Mouse (Mus musculus) lung, adult 2 months (tissue): Measurements from ENCODE around the gene Slc25a33. TPM values are rescaled to one million over a fixed set of nuclear protein-coding genes. Genes with fewer than 3 reads are reported as not detected.

Experiments
- DNase-seq: peaks from one replicate; pipeline ENCODE4 v3.0.0; 2022
- H3K4me1 ChIP-seq: fragments of 200-500 bp; 2 replicates; pipeline ENCODE4 v1.6.1; 2011; ENCODE audit warnings: low read length; ENCODE audit not compliant: control insufficient read depth, insufficient read depth
- H3K4me3 ChIP-seq: fragments of 200-500 bp; replicated peaks from 2 replicates; pipeline ENCODE3; 2011; ENCODE audit warnings: low read depth, mild to moderate bottlenecking, control low read depth, low read length; ENCODE audit errors: extremely low read depth
- CTCF ChIP-seq: fragments of 200-500 bp; IDR thresholded peaks from 2 replicates; pipeline ENCODE4 v1.5.1; 2011; ENCODE audit warnings: mild to moderate bottlenecking, low read length, control low read depth; ENCODE audit not compliant: insufficient read depth
- POLR2A ChIP-seq: fragments of 200-500 bp; IDR thresholded peaks from 2 replicates; pipeline ENCODE4 v1.6.1; 2011; ENCODE audit warnings: low read depth, mild to moderate bottlenecking, control low read depth, low read length, borderline replicate concordance; ENCODE audit errors: extremely low read depth
- WGBS: fragments of 180-500 bp; shearing (Covaris S2); methylation state at CpG from one replicate; pipeline ENCODE4 v1.1.7; 2018; 5-methylcytosine and 5-hydroxymethylcytosine counted together
- polyA plus RNA-seq: library from polyadenylated mRNA; depleted of rRNA; stranded (reverse); fragments of >200 nt; gene quantifications from 2 replicates; pipeline ENCODE4 v1.2.3, GENCODE M21; 2012

Slc25a33 gene
- polyA plus RNA-seq, 1 experiment = 9.5 TPM

GRCm38 (mm10) chr4:149719686-149720085, 54.4 kb downstream of the Slc25a33 start:
- 81% methylated on average over 6 of the region's 6 CpGs for WGBS
- Histone ChIP-seq H3K4me3 (no peak overlapping the region), H3K4me1 (no peaks in the 10 kb centered on the region)
- TF ChIP-seq CTCF (peak; percentile 49; the same call in 1 of the 2 replicates), POLR2A (no peak)
- no peak for DNase-seq

GRCm38 (mm10) chr4:149714542-149714941, 59.5 kb downstream of the Slc25a33 start:
- DNase-seq = no peak
- WGBS = 73% methylated on average over 3 of the region's 3 CpGs
- no peak for TF ChIP-seq CTCF
- no peak for TF ChIP-seq POLR2A
- no peaks in the 10 kb centered on the region for H3K4me1 ChIP-seq
- no peak overlapping the region for H3K4me3 ChIP-seq

GRCm38 (mm10) chr4:149711955-149712354, 62.1 kb downstream of the Slc25a33 start:
- 33% methylated on average over 7 of the region's 7 CpGs for WGBS
- no peak overlapping the region for H3K4me3 ChIP-seq
- H3K4me1 ChIP-seq = no peaks in the 10 kb centered on the region
- peak; percentile 36 for DNase-seq
- peak; percentile 77 for TF ChIP-seq CTCF
- TF ChIP-seq POLR2A = no peak

- Histone ChIP-seq H3K4me3 (no peak overlapping the region), H3K4me1 (no peaks in the 10 kb centered on the region)
- WGBS = 94% methylated on average over 5 of the region's 5 CpGs
- DNase-seq = no peak
- TF ChIP-seq POLR2A = no peak
- no peak for TF ChIP-seq CTCF
Measured at GRCm38 (mm10) chr4:149711485-149711884, 62.6 kb downstream of the Slc25a33 start.

- DNase-seq = peak; percentile 37
- WGBS = 19% methylated on average over 5 of the region's 5 CpGs
- Histone ChIP-seq H3K4me3 (no peak overlapping the region), H3K4me1 (no peaks in the 10 kb centered on the region)
- TF ChIP-seq CTCF = peak; percentile 82
- no peak for TF ChIP-seq POLR2A
Measured at GRCm38 (mm10) chr4:149710510-149710909, 63.6 kb downstream of the Slc25a33 start.

- no peak for DNase-seq
Measured at GRCm38 (mm10) chr4:149705941-149706340, 68.1 kb downstream of the Slc25a33 start.

GRCm38 (mm10) chr4:149705298-149705697, 68.8 kb downstream of the Slc25a33 start:
- Histone ChIP-seq H3K4me3 (no peak overlapping the region), H3K4me1 (no peaks in the 10 kb centered on the region)
- no peak for TF ChIP-seq POLR2A
- no peak for TF ChIP-seq CTCF
- 47% methylated on average over 7 of the region's 7 CpGs for WGBS
- DNase-seq = no peak

More at GRCm38 (mm10) chr4:149705941-149706340, 68.1 kb downstream of the Slc25a33 start:
- Histone ChIP-seq H3K4me1 (no peaks in the 10 kb centered on the region), H3K4me3 (no peak overlapping the region)
- no peak for TF ChIP-seq POLR2A
- TF ChIP-seq CTCF = no peak
- 82% methylated on average over 8 of the region's 8 CpGs for WGBS

- Histone ChIP-seq H3K4me1 (peaks cover 2% of the 10 kb centered on the region; the same call in 1 of the 2 replicates), H3K4me3 (no peak within 1 kb of the TSS)
- TF ChIP-seq POLR2A (no peak), CTCF (no peak)
- WGBS = 43% methylated on average over 19 of the region's 19 CpGs
- DNase-seq = no peak
Measured at GRCm38 (mm10) chr4:149702210-149702979, 71.7 kb downstream of the Slc25a33 start, which contains the start of gene Pik3cd. Gene Pik3cd, minus strand, starts transcription at chr4:149702571.

- no peak for DNase-seq
- 57% methylated on average over 18 of the region's 18 CpGs for WGBS
- Histone ChIP-seq H3K4me3 (no peak overlapping the region), H3K4me1 (peaks cover 2% of the 10 kb centered on the region; the same call in 1 of the 2 replicates)
- no peak for TF ChIP-seq CTCF
- peak; percentile 55; the same call in 1 of the 2 replicates for TF ChIP-seq POLR2A
Measured at GRCm38 (mm10) chr4:149701426-149702209, 72.5 kb downstream of the Slc25a33 start.
